Mouse (Mus musculus) liver, embryonic 14.5 days (tissue): ENCODE results near the gene H2afy. TPM values are rescaled to one million over a fixed set of nuclear protein-coding genes. Genes with fewer than 3 reads are reported as not detected.

Experiments used
- ATAC-seq: fragments of 200-750 bp; cut with Nextera tagmentation; 2 replicates; pipeline ENCODE4 v1.8.0; 2017; ENCODE audit warnings: moderate number of reproducible peaks, mild to moderate bottlenecking, moderate library complexity; ENCODE audit not compliant: insufficient read depth
- DNase-seq, 3 experiments: peaks; one replicate each; pipeline ENCODE4 v3.0.0-alpha.2; 2012 to 2013; ENCODE audit warnings: low read depth in 3 of 3, low spot score in 3 of 3
- H3K27ac ChIP-seq: fragments of 300-500 bp; sonication (generic); 2 replicates; pipeline ENCODE4 v1.5.1; 2014; ENCODE audit warnings: moderate library complexity, mild to moderate bottlenecking, control low read depth, inconsistent platforms
- H3K27me3 ChIP-seq: fragments of 300-500 bp; sonication (generic); 2 replicates; pipeline ENCODE4 v1.6.1; 2014; ENCODE audit warnings: mild to moderate bottlenecking, low read length, moderate library complexity; ENCODE audit not compliant: control insufficient read depth, insufficient read depth
- H3K36me3 ChIP-seq: fragments of 300-500 bp; sonication (generic); replicated peaks from 2 replicates; pipeline ENCODE4 v1.6.1; 2014; ENCODE audit warnings: low read depth; ENCODE audit not compliant: control insufficient read depth, insufficient read depth
- H3K4me1 ChIP-seq, 2 experiments: fragments of 200-500 bp in 1 of 2; fragments of 300-500 bp in 1 of 2; sonication (generic) in 1 of 2; replicated peaks; 2 replicates each; pipeline ENCODE4 v1.6.1; 2012 to 2014; ENCODE audit warnings: antibody characterized with exemption in 1 of 2, inconsistent platforms in 1 of 2, low read length in 1 of 2; ENCODE audit not compliant: control insufficient read depth in 2 of 2, insufficient read depth in 2 of 2
- H3K4me2 ChIP-seq: fragments of 300-500 bp; sonication (generic); 2 replicates; pipeline ENCODE4 v1.6.1; 2014; ENCODE audit warnings: low read depth, mild to moderate bottlenecking, control low read depth, moderate library complexity
- H3K4me3 ChIP-seq, 2 experiments: fragments of 200-500 bp in 1 of 2; fragments of 300-500 bp in 1 of 2; sonication (generic) in 1 of 2; 2 replicates each; pipeline ENCODE4 v1.5.1; 2012 to 2014; ENCODE audit warnings: low read depth in 2 of 2, low read length in 2 of 2, mild to moderate bottlenecking in 2 of 2, control low read depth in 1 of 2, inconsistent platforms in 1 of 2, moderate library complexity in 1 of 2; ENCODE audit not compliant: insufficient read depth in 1 of 2
- H3K9ac ChIP-seq: fragments of 300-500 bp; sonication (generic); replicated peaks from 2 replicates; pipeline ENCODE4 v1.6.1; 2014; ENCODE audit warnings: mild to moderate bottlenecking, control low read depth, moderate library complexity
- H3K9me3 ChIP-seq: fragments of 300-500 bp; sonication (generic); 2 replicates; pipeline ENCODE4 v1.6.1; 2016; ENCODE audit warnings: low read length, mixed read lengths; ENCODE audit not compliant: control insufficient read depth
- CTCF ChIP-seq: IDR thresholded peaks from 2 replicates; pipeline ENCODE4 v1.5.1; 2016; ENCODE audit warnings: antibody characterized with exemption, low read depth, control low read depth
- EP300 ChIP-seq: IDR thresholded peaks from 2 replicates; pipeline ENCODE4 v1.6.1; 2016; ENCODE audit warnings: antibody characterized with exemption, low read depth
- WGBS: fragments of 180-500 bp; shearing (Covaris S2); extraction: QIAGEN DNeasy Blood & Tissue Kit; methylation state at CpG from one replicate; pipeline ENCODE4 v1.1.7; 2014; ENCODE audit not compliant: insufficient replicate concordance; 5-methylcytosine and 5-hydroxymethylcytosine counted together
- polyA plus RNA-seq, 2 experiments: library from polyadenylated mRNA; depleted of rRNA in 1 of 2; stranded (reverse) in 1 of 2; unstranded in 1 of 2; fragments of >200 nt; fragmentation: Nextera tagmentation in 1 of 2; extraction: Ambion mirVana in 1 of 2; gene quantifications; 2 replicates each; pipeline versions ENCODE4 v1.2.1 to v1.2.3; 2012 to 2014

Gene H2afy
- polyA plus RNA-seq (2012; rRNA removed) (45.0 and 68.7 TPM in 2 replicates), polyA plus RNA-seq (2014; fragmentation: Nextera tagmentation; extraction: Ambion mirVana) (78.8 and 79.0 TPM in 2 replicates)

GRCm38 (mm10) chr13:56136200-56136599 is at the start of gene H2afy:
Gene H2afy, minus strand, starts transcription at chr13:56136361.
- Histone ChIP-seq H3K4me1 (peaks cover 0 to 14% of the 10 kb centered on the region in 2 experiments), H3K27me3 (no peaks in the 10 kb centered on the region), H3K9me3 (no peaks in the 10 kb centered on the region), H3K36me3 (no peaks in the 10 kb centered on the region), H3K4me3 (peak within 1 kb of the TSS; percentile 82 to 88), H3K4me2 (peak within 1 kb of the TSS; percentile 90), H3K27ac (no peak within 1 kb of the TSS), H3K9ac (peak within 1 kb of the TSS; percentile 88)
- TF ChIP-seq CTCF, result no peak
- TF ChIP-seq EP300, result no peak
- no peak for ATAC-seq
- no peak for DNase-seq
- 82% methylated on average over 2 of the region's 2 CpGs for WGBS

GRCm38 (mm10) chr13:56183687-56184086 is 47.5 kb upstream of the H2afy start:
- H3K27me3 ChIP-seq, result no peaks in the 10 kb centered on the region
- DNase-seq (no peak), ATAC-seq (no peak)
- no peaks in the 10 kb centered on the region for H3K36me3 ChIP-seq
- no peak overlapping the region for H3K4me2 ChIP-seq
- WGBS, result 50% methylated on average over 5 of the region's 5 CpGs
- no peak overlapping the region for H3K9ac ChIP-seq
- no peaks in the 10 kb centered on the region for H3K9me3 ChIP-seq
- TF ChIP-seq CTCF (no peak), EP300 (no peak)
- no peak overlapping the region for H3K27ac ChIP-seq
- H3K4me1 ChIP-seq, result peaks cover 0 to 4% of the 10 kb centered on the region in 2 experiments; a peak in 1 of 4 replicates
- H3K4me3 ChIP-seq, result no peak overlapping the region

GRCm38 (mm10) chr13:56181424-56181823 is 45.3 kb upstream of the H2afy start:
- 24% methylated on average over 8 of the region's 8 CpGs for WGBS
- DNase-seq (peak in 1 of 3 experiments; percentile 7), ATAC-seq (no peak)
- TF ChIP-seq EP300 (no peak), CTCF (no peak)
- peaks cover 0 to 4% of the 10 kb centered on the region in 2 experiments; a peak in 1 of 4 replicates for H3K4me1 ChIP-seq
- no peaks in the 10 kb centered on the region for H3K27me3 ChIP-seq
- no peaks in the 10 kb centered on the region for H3K9me3 ChIP-seq
- no peak overlapping the region for H3K4me2 ChIP-seq
- no peak overlapping the region for H3K4me3 ChIP-seq
- no peak overlapping the region for H3K9ac ChIP-seq
- no peaks in the 10 kb centered on the region for H3K36me3 ChIP-seq
- no peak overlapping the region for H3K27ac ChIP-seq

GRCm38 (mm10) chr13:56178416-56179035 is 42.4 kb upstream of the H2afy start, which contains the start of gene Tifab:
Gene Tifab, minus strand, starts transcription at chr13:56178885.
- no peak for ATAC-seq
- H3K4me1 ChIP-seq, result peaks cover 0 to 4% of the 10 kb centered on the region in 2 experiments; a peak in 1 of 4 replicates
- WGBS, result 61% methylated on average over 16 of the region's 16 CpGs
- H3K9me3 ChIP-seq, result no peaks in the 10 kb centered on the region
- no peak within 1 kb of the TSS for H3K4me2 ChIP-seq
- H3K36me3 ChIP-seq, result no peaks in the 10 kb centered on the region
- DNase-seq, result no peak
- H3K4me3 ChIP-seq, result peak within 1 kb of the TSS; percentile 16 to 48
- TF ChIP-seq EP300 (no peak), CTCF (no peak)
- no peak within 1 kb of the TSS for H3K27ac ChIP-seq
- no peak within 1 kb of the TSS for H3K9ac ChIP-seq
- no peaks in the 10 kb centered on the region for H3K27me3 ChIP-seq

- 65% methylated on average over 9 of the region's 9 CpGs for WGBS
- no peak overlapping the region for H3K4me3 ChIP-seq
These were observed 40.1 kb upstream of the H2afy start for GRCm38 (mm10) chr13:56176310-56176709.

More at GRCm38 (mm10) chr13:56176310-56176709, 40.1 kb upstream of the H2afy start:
- H3K9ac ChIP-seq, result no peak overlapping the region
- no peak overlapping the region for H3K4me2 ChIP-seq
- DNase-seq (no peak), ATAC-seq (no peak)
- TF ChIP-seq CTCF (no peak), EP300 (no peak)
- H3K4me1 ChIP-seq, result peaks cover 0 to 8% of the 10 kb centered on the region in 2 experiments; a peak in 1 of 4 replicates
- no peaks in the 10 kb centered on the region for H3K9me3 ChIP-seq
- no peak overlapping the region for H3K27ac ChIP-seq
- no peaks in the 10 kb centered on the region; the same call in 1 of the 2 replicates for H3K27me3 ChIP-seq
- no peaks in the 10 kb centered on the region for H3K36me3 ChIP-seq
